Mouse (Mus musculus) lung, adult 2 months (tissue): ENCODE data around the gene Peli1.

Source experiments
- CTCF ChIP-seq: fragments of 200-500 bp; IDR thresholded peaks from 2 replicates; pipeline ENCODE4 v1.5.1; 2011; ENCODE audit warnings: mild to moderate bottlenecking, low read length, control low read depth; ENCODE audit not compliant: insufficient read depth
- POLR2A ChIP-seq: fragments of 200-500 bp; IDR thresholded peaks from 2 replicates; pipeline ENCODE4 v1.6.1; 2011; ENCODE audit warnings: low read depth, mild to moderate bottlenecking, control low read depth, low read length, borderline replicate concordance; ENCODE audit errors: extremely low read depth

DNA sequence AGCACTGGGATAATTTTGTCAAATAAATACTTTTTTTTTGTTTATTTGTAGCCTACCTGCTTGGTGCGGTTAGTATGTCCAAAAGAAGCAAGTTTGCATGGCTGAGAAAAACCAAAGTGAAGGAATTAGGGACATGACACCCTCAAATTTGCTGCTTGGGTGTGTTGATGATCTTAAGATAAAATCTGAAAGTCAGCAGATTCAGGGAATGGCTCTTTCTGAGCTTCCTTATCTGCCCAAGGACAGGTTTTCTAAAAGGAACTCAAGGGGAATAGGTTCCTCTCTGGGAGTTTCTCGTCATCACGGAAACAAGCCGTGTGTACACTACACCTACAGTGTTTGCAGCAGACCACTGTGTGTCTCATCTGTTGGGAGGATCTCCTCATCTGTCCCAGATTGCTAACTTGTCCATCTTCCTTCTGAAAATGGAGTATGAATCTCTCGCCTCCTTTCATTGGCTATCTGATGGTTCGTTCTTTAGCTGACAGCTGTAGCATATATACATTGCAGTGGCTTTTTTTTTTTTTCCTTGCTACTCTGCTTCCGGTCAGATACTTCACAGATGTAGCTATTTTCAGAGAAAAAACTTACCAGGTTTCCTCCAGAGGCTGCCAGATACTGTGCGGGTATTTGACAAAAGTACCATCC is 88.0 kb downstream of the Peli1 start:
- TF ChIP-seq CTCF (no peak), POLR2A (no peak)
